Mouse (Mus musculus) testis, adult 2 months (tissue): ENCODE results near the gene Tmem202.

ENCODE experiments used
- CTCF ChIP-seq: fragments of 200-500 bp; IDR thresholded peaks from 2 replicates; pipeline ENCODE4 v1.5.1; 2012; ENCODE audit warnings: low read depth, mild to moderate bottlenecking, inconsistent platforms, low read length, moderate library complexity; ENCODE audit not compliant: control insufficient read depth, insufficient read depth, insufficient replicate concordance
- POLR2A ChIP-seq: fragments of 200-500 bp; IDR thresholded peaks from 2 replicates; pipeline ENCODE4 v1.6.1; 2012; ENCODE audit warnings: low read depth, mild to moderate bottlenecking, inconsistent platforms, low read length, moderate library complexity; ENCODE audit not compliant: control insufficient read depth

GRCm38 (mm10) chr9:59519396-59519795 is 20.3 kb downstream of the Tmem202 start:
- no peak for TF ChIP-seq CTCF
- TF ChIP-seq POLR2A, result no peak
